Mouse (Mus musculus) stomach, embryonic 14.5 days (tissue): Measurements from ENCODE around the gene Tfec. TPM values are rescaled to one million over a fixed set of nuclear protein-coding genes. Genes with fewer than 3 reads are reported as not detected.

Experiments used
- polyA plus RNA-seq: library from polyadenylated mRNA; unstranded; fragments of >200 nt; fragmentation: Nextera tagmentation; extraction: Ambion mirVana; gene quantifications from 2 replicates; pipeline ENCODE4 v1.2.1, GENCODE M21; 2014

The Tfec gene
- polyA plus RNA-seq, 1 experiment from 2014 or later, result 2.1 TPM

Other genes starting within 250 kb of the Tfec start
- gene Tes, start 166.7 kb upstream of the Tfec start, polyA plus RNA-seq, result 142 and 144 TPM in 2 replicates